Mouse (Mus musculus) kidney, embryonic 14.5 days (tissue): ENCODE results near the gene Hist1h1a. TPM values are rescaled to one million over a fixed set of nuclear protein-coding genes. Genes with fewer than 3 reads are reported as not detected.
A peak's percentile ranks its signal among the peaks of the same experiment; 100 is the strongest.
"Not testable (repeated sequence)": the region's sequence is repeated elsewhere in the genome, so short reads cannot be mapped to it uniquely, and the experiment has no call there.

ENCODE experiments used
- ATAC-seq: fragments of 200-750 bp; cut with Nextera tagmentation; 2 replicates; pipeline ENCODE4 v1.8.0; 2017; ENCODE audit warnings: moderate number of reproducible peaks, mild to moderate bottlenecking, moderate TSS enrichment, moderate library complexity; ENCODE audit not compliant: low FRiP score, low TSS enrichment
- H3K27ac ChIP-seq: fragments of 300-500 bp; sonication (generic); 2 replicates; pipeline ENCODE4 v1.5.1; 2014; ENCODE audit warnings: low read depth, mild to moderate bottlenecking, low read length, moderate library complexity, mixed read lengths
- H3K27me3 ChIP-seq: fragments of 300-500 bp; sonication (generic); 2 replicates; pipeline ENCODE4 v1.6.1; 2014; ENCODE audit warnings: mild to moderate bottlenecking, low read length; ENCODE audit not compliant: control insufficient read depth, insufficient read depth
- H3K36me3 ChIP-seq: fragments of 300-500 bp; sonication (generic); 2 replicates; pipeline ENCODE4 v1.6.1; 2014; ENCODE audit warnings: low read length, mixed read lengths; ENCODE audit not compliant: control insufficient read depth, insufficient read depth
- H3K4me1 ChIP-seq: fragments of 300-500 bp; sonication (generic); 2 replicates; pipeline ENCODE4 v1.6.1; 2014; ENCODE audit warnings: low read length, mixed read lengths; ENCODE audit not compliant: control insufficient read depth, insufficient read depth
- H3K4me2 ChIP-seq: fragments of 300-500 bp; sonication (generic); replicated peaks from 2 replicates; pipeline ENCODE4 v1.6.1; 2014; ENCODE audit warnings: low read depth, mild to moderate bottlenecking, low read length
- H3K4me3 ChIP-seq: fragments of 300-500 bp; sonication (generic); 2 replicates; pipeline ENCODE4 v1.5.1; 2014; ENCODE audit warnings: mild to moderate bottlenecking, low read length
- H3K9ac ChIP-seq: fragments of 300-500 bp; sonication (generic); 2 replicates; pipeline ENCODE4 v1.6.1; 2014; ENCODE audit warnings: low read depth, mild to moderate bottlenecking, low read length, moderate library complexity
- H3K9me3 ChIP-seq: fragments of 300-500 bp; sonication (generic); 2 replicates; pipeline ENCODE4 v1.6.1; 2016; ENCODE audit warnings: low read length; ENCODE audit not compliant: control insufficient read depth
- WGBS: fragments of 180-500 bp; shearing (Covaris S2); extraction: QIAGEN DNeasy Blood & Tissue Kit; methylation state at CpG from one replicate; pipeline ENCODE4 v1.1.7; 2014; 5-methylcytosine and 5-hydroxymethylcytosine counted together
- polyA plus RNA-seq: library from polyadenylated mRNA; unstranded; fragments of >200 nt; fragmentation: Nextera tagmentation; extraction: Ambion mirVana; gene quantifications from 2 replicates; pipeline ENCODE4 v1.2.1, GENCODE M21; 2014

Hist1h1a gene
- polyA plus RNA-seq, 1 experiment from 2014 or later, result 3.5 TPM

DNA sequence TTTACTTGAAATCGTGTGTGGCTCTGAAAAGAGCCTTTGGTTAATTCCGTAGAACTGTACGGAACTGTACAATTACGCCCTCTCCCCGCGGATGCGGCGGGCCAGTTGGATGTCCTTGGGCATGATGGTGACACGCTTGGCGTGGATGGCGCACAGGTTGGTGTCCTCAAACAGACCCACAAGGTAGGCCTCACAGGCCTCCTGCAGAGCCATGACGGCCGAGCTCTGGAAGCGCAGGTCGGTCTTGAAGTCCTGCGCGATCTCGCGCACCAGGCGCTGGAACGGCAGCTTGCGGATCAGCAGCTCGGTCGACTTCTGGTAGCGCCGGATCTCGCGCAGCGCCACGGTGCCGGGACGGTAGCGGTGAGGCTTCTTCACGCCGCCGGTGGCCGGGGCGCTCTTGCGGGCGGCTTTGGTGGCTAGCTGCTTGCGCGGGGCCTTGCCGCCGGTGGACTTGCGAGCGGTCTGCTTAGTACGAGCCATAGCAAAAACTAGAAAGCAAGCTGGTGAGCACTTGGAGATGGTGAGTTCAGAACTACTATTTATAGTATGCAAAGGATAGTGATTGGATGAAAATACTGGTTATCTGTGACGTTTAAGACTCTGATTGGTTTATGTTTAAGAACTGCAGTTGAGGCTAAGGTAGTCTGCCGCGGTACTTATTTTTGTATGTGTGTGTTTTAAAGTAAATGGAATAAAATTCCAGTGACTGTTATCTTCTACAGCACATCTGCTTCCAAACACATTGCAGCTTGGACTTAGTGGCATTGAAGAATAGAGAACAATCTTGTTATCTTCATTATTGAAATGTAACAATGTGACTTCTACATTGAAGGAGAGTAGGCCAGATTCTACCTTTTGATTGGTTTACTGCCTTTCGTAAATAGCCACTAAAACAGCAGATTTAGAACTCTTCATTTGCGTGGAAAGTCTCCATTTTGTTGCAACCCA is 1.3 kb upstream of the Hist1h1a start, which contains the start of gene Hist1h3a:
Gene Hist1h3a, minus strand, starts transcription at position 516 of the 951 bp plus-strand sequence.
- under 1% methylated on average over 28 of the region's 52 CpGs for WGBS
- not testable (repeated sequence) for H3K9me3 ChIP-seq, H3K36me3 ChIP-seq, H3K27me3 ChIP-seq
- H3K9ac ChIP-seq, result peak within 1 kb of the TSS; percentile 81
- peak within 1 kb of the TSS; percentile 57 for H3K4me3 ChIP-seq
- peak; percentile 76 for ATAC-seq
- H3K4me2 ChIP-seq, result peak within 1 kb of the TSS; percentile 55
- peaks cover 20% of the 10 kb centered on the region; the same call in 1 of the 2 replicates for H3K4me1 ChIP-seq
- H3K27ac ChIP-seq, result peak within 1 kb of the TSS; percentile 98

DNA sequence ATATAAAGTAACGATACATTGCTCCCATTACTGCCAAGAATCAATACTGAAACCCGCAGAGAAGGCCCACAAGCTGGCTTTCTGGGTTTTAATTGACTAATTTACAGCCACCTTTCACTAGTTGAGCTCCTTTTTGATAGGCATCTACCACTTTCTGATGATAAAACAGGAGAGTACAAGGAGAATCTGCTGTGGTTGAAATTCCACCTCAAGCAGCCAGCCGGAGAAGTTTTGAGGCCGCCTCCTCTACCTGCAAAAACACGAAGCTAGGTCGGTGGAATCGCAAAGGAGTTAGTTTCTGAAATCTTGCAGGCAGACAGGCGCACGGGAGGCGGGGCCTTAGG is 252 bp upstream of the Hist1h1a start:
- Histone ChIP-seq H3K4me1 (peaks cover 18% of the 10 kb centered on the region; the same call in 1 of the 2 replicates), H3K9me3 (no peaks in the 10 kb centered on the region), H3K9ac (peak overlapping the region; percentile 81), H3K4me3 (peak overlapping the region; percentile 57), H3K4me2 (peak overlapping the region; percentile 55), H3K27me3 (no peaks in the 10 kb centered on the region), H3K36me3 (no peaks in the 10 kb centered on the region), H3K27ac (peak overlapping the region; percentile 98)
- ATAC-seq, result no peak
- 2% methylated on average over 10 of the region's 10 CpGs for WGBS

DNA sequence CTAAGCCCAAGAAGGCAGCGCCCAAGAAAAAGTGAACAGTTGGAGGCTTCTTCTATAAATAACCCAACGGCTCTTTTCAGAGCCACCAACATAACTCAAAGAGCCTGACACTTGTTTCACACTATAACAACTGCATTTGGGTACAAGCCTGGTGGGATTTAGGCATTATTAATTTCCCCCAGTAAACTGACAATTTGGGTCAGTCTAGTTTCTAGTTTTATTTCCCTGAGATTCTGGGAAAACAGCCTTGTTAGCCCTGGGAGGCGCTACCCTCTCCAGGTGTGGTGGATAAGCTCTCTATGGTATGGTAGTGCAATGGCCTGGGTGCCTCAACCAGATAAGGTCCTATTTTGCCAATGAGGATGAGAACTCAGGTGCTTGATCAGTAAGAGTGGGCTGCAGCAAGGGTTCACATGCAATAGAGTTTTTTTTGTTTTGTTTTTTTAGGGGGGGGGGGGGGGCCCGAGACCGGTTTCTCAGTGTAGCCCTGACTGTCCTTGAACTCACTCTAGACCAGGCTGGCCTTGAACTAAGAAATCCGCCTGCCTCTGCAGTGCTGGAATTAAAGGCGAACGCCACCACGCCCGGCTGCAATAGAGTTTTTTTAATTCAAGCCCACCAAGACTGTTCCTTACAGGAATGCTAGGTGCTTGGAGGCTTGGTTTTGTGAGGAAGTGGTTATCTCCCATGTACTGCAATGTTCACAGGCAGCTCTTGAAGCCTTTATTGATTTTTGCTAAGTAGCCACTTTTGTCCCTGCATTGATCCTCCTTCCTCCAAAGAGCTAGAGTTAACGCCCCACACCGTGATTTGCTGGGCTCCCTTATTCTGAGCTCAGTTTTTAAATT is 1.1 kb downstream of the Hist1h1a start:
- peak overlapping the region; percentile 57 for H3K4me3 ChIP-seq
- peak overlapping the region; percentile 98 for H3K27ac ChIP-seq
- no peaks in the 10 kb centered on the region for H3K36me3 ChIP-seq
- no peaks in the 10 kb centered on the region for H3K27me3 ChIP-seq
- H3K9me3 ChIP-seq, result no peaks in the 10 kb centered on the region
- peak overlapping the region; percentile 55 for H3K4me2 ChIP-seq
- WGBS, result 39% methylated on average over 12 of the region's 12 CpGs
- no peak for ATAC-seq
- H3K4me1 ChIP-seq, result peaks cover 18% of the 10 kb centered on the region; the same call in 1 of the 2 replicates
- H3K9ac ChIP-seq, result peak overlapping the region; percentile 81

DNA sequence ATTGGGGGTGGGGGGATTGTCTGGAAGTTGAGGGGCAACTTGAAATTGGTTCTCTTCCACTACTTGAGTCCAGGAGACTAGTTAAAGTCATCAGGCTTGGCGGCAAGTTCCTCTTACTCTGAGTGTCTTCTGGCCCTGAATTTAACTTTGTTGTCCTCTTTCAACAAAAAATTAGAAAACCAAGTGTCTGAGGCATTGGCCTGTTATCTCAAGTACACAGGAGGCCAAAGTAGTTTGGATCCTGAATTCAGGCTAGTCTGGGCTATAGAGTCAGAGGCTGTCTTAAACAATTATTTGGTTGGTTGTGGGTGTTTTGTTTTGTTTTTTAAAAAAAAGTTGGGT is 1.7 kb downstream of the Hist1h1a start:
- Histone ChIP-seq H3K27ac (no peak overlapping the region), H3K4me1 (peaks cover 13% of the 10 kb centered on the region; the same call in 1 of the 2 replicates), H3K9ac (no peak overlapping the region), H3K27me3 (no peaks in the 10 kb centered on the region), H3K9me3 (no peaks in the 10 kb centered on the region), H3K4me2 (no peak overlapping the region), H3K36me3 (no peaks in the 10 kb centered on the region), H3K4me3 (no peak overlapping the region)
- no peak for ATAC-seq
- WGBS, result 57% methylated on average over 1 of the region's 1 CpGs

DNA sequence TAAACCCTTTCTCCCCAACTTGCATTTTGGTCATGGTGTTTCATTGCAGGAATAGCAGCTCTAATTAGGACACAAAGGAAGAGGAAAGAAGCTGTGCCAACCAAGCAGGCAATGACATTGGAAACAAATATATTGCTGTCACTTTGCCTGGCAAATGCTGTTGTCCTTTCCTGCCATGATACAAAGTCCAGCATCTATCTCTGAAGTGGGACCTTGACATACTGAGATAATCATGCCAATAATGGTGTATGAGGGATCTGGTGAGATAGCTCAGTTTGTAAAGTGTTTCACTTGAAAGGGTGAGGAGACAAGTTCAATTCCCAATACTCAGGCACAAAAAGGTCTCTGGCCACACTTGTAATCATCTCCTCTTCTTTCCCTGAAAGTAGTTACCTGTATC is 3.3 kb downstream of the Hist1h1a start:
- Histone ChIP-seq H3K27ac (no peak overlapping the region), H3K4me1 (peaks cover 10% of the 10 kb centered on the region; the same call in 1 of the 2 replicates), H3K36me3 (no peaks in the 10 kb centered on the region), H3K4me3 (no peak overlapping the region), H3K9ac (no peak overlapping the region), H3K27me3 (no peaks in the 10 kb centered on the region), H3K9me3 (no peaks in the 10 kb centered on the region), H3K4me2 (no peak overlapping the region)
- ATAC-seq, result no peak

DNA sequence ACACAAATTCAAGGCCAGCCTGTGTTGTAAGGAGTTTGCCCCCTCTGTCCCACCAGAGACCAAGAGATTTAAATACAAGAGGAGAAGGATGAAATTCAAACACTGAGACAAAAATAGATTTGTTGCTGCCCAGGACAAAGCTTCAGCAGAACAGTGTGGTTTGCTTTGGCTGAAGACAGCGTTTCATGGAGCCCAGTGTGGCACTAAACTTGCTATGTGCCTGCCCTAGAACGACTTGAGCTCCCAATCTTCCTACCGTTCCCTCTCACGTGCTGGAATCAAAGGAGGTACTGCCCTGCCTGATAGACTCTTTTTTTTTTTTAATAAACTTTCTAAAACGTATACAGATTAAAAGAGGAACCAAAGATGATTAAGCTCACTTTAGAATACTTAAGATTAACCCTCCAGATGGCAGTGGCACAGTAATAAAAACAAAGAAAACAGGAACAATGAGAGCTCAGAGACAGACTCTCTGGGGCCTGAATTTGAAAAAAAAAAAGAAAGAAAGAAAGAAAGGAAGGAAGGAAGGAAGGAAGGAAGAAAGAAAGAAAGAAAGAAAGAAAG is 5.5 kb downstream of the Hist1h1a start:
- WGBS, result 58% methylated on average over 5 of the region's 5 CpGs
- Histone ChIP-seq H3K4me3 (no peak overlapping the region), H3K36me3 (no peaks in the 10 kb centered on the region), H3K4me2 (no peak overlapping the region), H3K27ac (no peak overlapping the region), H3K4me1 (peaks cover 6% of the 10 kb centered on the region; the same call in 1 of the 2 replicates), H3K27me3 (no peaks in the 10 kb centered on the region), H3K9me3 (no peaks in the 10 kb centered on the region), H3K9ac (no peak overlapping the region)
- ATAC-seq, result no peak

DNA sequence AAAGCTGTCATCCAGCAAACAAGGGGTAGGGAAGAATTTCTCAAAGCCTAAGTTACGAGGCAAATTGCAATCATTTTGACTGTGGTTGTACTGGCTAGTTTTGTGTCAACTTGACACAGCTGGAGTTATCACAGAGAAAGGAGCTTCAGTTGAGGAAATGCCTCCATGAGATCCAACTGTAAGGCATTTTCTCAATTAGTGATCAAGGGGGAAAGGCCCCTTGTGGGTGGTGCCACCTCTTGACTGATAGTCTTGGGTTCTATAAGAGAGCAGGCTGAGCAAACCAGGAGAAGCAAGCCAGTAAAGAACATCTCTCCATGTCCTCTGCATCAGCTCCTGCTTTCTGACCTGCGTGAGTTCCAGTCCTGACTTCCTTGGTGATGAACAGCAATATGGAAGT is 6.1 kb downstream of the Hist1h1a start, which contains the start of gene Trim38:
Gene Trim38, plus strand, starts transcription at position 301 of the 400 bp plus-strand sequence.
- not testable (repeated sequence) for H3K9me3 ChIP-seq, H3K36me3 ChIP-seq, H3K4me2 ChIP-seq, H3K9ac ChIP-seq, H3K4me3 ChIP-seq, H3K4me1 ChIP-seq, H3K27me3 ChIP-seq, H3K27ac ChIP-seq, ATAC-seq
- 74% methylated on average over 2 of the region's 2 CpGs for WGBS

DNA sequence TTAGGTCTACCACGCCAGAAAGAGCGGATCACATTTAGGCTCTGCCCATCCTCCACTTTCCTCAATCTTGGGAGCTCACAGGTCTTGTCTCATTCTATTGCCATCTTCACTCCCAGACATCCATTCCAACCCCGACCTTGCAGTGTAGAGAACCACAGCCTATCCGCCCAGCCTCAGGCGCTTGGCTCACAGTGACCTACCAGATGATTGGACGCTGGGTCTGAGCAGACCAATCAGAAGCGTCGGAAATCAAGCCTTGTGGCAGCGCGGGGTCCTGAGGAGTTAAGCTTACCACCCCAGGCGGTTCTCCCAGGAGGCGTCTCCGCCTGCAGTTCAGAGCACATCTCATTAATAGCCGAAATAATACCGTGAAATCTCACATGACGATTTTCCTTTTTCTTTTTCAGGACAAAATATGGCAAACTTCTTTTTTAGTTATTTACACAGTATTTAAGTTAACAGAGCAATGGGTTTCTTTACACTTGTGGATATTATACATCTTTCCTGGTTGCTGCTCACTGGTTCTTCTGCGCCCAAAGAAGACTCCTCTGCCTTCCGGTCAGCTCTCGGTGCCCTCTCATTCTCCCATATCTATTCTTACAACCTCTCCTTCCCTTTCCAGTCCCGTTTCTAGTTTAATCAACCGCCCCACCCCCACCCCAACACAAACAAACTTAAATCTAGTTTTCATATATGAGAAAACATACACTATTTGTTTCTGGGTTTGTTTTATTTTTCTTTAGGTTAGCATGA is 9.3 kb downstream of the Hist1h1a start:
- 28% methylated on average over 21 of the region's 21 CpGs for WGBS
- Histone ChIP-seq H3K36me3 (no peaks in the 10 kb centered on the region), H3K9me3 (no peaks in the 10 kb centered on the region), H3K9ac (no peak overlapping the region), H3K27ac (no peak overlapping the region), H3K4me3 (no peak overlapping the region), H3K4me1 (no peaks in the 10 kb centered on the region), H3K27me3 (no peaks in the 10 kb centered on the region), H3K4me2 (peak overlapping the region; percentile 31)
- peak; percentile 96 for ATAC-seq
